Mouse (Mus musculus): ENCODE measurements around the gene Dnah1.

Gene Dnah1

GRCm38 (mm10) chr14:31317754-31318153 lies 5.9 kb downstream of the Dnah1 start:
- no peak for DNase-seq (ENCODE audit: low spot score)

- no peak for DNase-seq (ENCODE audit: low spot score)
Measured at GRCm38 (mm10) chr14:31316613-31317012, 7.1 kb downstream of the Dnah1 start.

DNA sequence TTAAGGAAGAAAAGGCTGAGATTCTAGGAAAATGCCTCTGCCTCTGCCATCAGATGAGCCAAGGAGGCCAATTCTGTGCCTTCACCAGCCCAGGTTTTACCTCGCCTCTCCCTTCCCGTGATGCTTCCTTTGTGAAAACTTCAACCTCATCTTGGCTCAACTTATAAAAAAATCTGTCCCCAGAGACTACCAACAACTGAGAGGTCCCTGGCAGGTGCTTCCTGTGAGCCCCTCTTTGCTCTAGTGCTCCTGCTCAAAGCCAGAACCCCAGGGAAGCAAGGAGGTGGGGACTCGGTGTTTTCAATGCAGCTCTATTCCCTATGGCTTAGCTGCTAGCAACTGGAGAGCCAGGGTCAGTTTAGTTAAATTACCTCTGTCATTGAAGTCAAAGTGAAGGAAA lies 10.5 kb downstream of the Dnah1 start:
- no peak for DNase-seq (ENCODE audit: low spot score)

GRCm38 (mm10) chr14:31285728-31286127 lies 38.0 kb downstream of the Dnah1 start:
- no peak for DNase-seq (ENCODE audit: low spot score)

DNA sequence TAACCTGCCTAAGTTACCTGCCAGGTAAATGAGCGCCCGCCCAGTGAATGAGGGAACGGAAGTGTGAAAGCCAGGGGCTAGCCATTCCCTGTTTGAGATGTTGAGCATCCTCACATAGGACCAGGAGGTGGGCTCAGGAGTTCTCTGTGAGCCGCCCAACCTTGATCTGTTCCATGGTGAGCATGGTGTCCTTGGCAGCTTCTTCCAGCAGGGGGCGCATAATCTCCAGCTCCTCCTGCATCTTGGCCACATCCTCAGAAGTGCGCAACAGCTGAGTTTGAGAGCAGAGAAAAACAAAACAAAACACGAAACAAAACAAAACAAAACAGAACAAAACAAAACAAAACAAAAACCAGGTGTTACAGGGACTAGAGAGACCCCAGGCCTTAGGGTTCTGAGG lies 51.5 kb downstream of the Dnah1 start:
- peak; percentile 59 for DNase-seq (ENCODE audit: low spot score)

GRCm38 (mm10) chr14:31271121-31271520 lies 52.6 kb downstream of the Dnah1 start:
- DNase-seq (ENCODE audit: low spot score) = no peak

- peak; percentile 12 for DNase-seq (ENCODE audit: low spot score)
Measured at GRCm38 (mm10) chr14:31269456-31270100, 54.1 kb downstream of the Dnah1 start.

- no peak for DNase-seq (ENCODE audit: low spot score)
Measured at GRCm38 (mm10) chr14:31268301-31269001, 55.2 kb downstream of the Dnah1 start.

DNA sequence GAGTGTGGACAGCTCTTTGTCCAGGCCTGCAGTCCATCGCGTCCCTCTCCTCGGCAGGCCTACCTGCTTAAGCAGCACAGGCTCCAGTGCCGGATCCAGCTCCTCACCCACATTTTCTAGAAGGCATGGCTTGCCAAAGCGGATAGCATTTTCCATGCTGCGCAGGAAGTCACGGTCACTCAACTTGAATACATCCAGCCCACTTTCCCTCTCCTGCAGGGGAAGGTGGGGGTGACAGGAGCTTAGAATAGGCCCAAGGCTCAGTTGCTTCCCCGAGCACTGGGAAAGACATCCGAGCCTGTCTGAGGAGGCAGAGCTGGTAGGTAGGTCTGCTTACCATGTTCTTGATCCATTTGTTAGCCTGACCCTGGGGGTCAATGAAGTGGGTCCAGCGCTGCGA lies 56.0 kb downstream of the Dnah1 start:
- DNase-seq (ENCODE audit: low spot score) = no peak

DNA sequence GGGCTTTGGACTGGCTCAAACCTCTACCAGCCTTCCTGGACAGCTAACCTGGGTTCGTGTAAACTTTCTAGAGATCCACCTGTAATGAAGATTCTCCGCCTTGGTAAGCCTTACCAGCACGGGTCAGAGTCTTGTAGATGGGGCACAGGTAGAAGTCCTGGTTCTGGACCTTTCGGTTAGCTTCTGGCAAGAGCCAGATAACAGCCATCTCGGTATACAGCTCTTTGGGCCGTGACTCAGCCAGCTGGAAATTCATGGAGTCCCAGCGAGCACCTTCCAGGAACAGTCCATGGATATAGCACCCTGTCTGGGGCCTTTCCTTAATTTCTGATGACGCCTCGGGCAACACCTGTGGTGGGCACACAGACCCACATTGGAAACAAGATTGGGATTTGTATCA lies 62.8 kb downstream of the Dnah1 start:
- no peak for DNase-seq (ENCODE audit: low spot score)

DNA sequence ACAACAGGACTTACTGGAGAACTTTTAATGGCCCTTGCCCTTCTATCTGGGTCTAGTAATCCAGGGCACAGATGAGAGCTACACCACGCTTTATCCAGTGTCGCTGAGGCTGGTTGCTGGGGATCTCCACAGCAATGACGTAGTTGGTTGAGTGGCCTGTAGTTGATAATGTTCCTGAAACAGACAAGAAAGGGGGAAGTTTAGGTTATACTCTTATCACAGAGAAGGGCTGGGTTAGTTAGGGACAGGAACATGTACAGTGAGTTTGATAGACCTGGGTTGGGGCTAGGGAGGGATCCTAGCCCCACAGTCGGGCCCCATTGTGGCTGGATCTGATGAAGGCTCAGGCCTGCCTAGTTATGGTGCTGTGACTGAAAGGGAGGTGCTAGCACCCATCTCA lies 63.3 kb downstream of the Dnah1 start:
- DNase-seq (ENCODE audit: low spot score) = no peak

- DNase-seq (ENCODE audit: low spot score) = no peak
Measured at GRCm38 (mm10) chr14:31258476-31259050, 65.1 kb downstream of the Dnah1 start.

GRCm38 (mm10) chr14:31252091-31252490 lies 71.6 kb downstream of the Dnah1 start:
- no peak for DNase-seq (ENCODE audit: low spot score)

DNA sequence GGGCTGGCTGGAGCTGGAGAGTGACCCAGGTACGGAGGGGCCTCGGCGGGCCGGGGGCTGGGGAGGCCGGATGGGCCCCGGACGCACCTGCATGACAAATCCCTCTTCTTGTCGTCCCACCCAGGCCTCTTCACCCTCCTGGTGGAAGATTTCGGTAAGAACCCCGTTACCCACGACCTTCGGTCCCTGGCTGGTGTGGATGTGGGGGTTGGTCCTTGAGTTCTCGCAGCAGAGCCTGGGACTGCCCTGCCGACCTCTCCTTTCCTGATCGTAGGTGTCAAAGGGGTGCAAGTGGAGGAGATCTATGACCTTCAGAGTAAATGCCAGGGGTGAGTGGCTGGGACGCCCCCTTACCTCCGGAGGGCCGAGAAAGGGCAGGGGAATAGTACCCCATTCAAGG lies 72.1 kb downstream of the Dnah1 start:
- no peak for DNase-seq (ENCODE audit: low spot score)

- peak; percentile 95 for DNase-seq (ENCODE audit: low spot score)
Measured at GRCm38 (mm10) chr14:31251084-31251604, 72.6 kb downstream of the Dnah1 start, which contains the start of the genes Phf7 and Bap1. TSS of gene Phf7 (minus strand) at chr14:31251317. TSS of gene Bap1 (plus strand) at chr14:31251450.

DNA sequence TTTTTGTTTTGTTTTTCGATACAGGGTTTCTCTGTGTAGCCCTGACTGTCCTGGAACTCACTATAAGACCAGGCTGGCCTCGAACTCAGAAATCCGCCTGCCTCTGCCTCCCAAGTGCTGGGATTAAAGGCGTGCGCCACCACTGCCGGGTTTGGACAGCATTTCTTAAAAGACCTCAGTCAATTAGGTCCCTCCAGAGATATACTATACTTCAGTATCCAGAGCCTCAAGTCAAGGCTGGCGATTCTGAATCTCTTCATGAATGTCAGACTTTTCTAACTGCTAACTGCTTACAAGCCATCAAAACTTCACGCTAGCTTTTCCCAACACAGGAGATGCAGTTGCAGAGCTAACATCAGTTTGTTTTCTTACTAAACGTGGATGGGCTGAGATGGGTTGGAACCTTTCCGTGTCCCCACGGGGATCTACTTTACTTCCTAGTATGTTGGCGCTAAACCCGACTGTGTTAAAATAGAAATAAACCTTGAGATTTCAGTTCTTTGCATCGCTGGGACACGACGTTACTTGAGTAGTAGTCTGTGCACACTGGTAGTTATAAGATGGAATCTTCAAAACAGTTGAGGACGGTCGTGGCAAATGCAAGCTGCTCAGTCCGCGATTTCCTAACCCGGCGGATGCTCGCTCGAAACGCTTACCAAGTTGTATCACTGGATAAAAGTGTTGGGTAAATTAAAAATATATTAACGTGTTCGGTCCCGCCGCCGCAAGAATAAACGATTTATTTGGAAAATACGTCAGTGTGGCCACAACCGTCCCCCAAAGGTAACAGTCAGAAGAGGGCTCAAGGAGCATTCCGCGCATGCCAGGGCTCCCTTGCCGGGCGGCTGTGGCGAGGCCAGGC lies 73.2 kb downstream of the Dnah1 start:
- no peak for DNase-seq (ENCODE audit: low spot score)

DNA sequence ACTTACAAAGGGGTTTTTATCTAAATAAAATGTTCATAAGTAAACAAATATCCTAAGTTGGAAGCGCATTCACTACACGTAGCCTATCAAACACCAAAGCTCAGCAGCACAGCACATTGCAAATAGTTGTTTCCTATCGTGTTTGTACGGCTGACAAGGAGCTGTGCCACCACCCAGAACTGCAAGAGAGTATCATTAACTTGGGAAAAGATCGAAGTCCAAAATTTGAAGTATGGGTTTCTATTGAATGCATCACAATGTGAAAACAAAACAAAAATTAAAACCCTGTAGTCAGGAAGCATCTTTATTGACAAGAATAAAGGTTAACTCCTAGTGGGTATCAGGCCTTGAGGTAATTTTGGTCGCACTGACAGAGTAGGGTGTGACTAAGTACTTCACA lies 75.3 kb downstream of the Dnah1 start:
- DNase-seq (ENCODE audit: low spot score) = no peak

DNA sequence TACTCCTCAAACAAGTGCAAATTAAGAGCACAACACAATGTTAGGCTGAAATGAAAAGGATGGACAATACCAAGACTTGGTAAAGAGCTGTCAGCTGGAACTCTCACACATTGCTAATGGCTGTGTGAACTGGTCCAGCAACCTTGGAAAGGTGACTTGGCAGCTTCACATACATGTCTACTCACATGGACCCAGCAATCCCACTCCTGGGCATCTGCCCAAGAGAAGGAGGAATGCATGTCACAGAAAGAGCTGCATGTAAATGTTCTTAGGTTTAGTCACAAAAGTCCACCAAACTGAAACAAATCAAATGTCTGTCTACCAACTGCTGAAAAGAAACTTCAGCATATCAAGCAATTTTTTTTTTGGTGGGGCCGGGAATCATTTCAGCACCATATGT lies 77.8 kb downstream of the Dnah1 start:
- no peak for DNase-seq (ENCODE audit: low spot score)

- DNase-seq (ENCODE audit: low spot score) = no peak
Measured at GRCm38 (mm10) chr14:31244777-31245176, 78.9 kb downstream of the Dnah1 start.

DNA sequence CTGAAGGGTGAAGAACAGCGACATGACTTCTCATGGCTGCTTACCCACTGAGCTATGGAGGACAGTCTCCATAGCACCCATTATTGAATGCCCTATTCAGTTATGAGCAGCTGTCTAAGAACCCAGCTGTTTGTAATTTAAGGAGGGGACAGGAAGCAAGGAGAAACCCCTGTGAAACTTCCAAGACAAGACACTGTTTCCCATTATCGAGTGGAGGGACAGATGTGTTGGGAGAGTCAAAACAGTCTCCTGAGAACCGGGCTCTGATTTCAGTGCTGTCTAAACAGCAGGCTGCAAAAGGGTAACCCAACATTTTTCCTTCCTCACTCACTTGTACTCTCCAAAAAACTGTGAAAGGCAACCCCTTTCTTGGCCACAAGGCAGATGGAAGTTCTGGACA lies 83.2 kb downstream of the Dnah1 start:
- DNase-seq (ENCODE audit: low spot score) = no peak

- DNase-seq (ENCODE audit: low spot score) = no peak
Measured at GRCm38 (mm10) chr14:31237101-31237882, 86.4 kb downstream of the Dnah1 start.

Data from ovary, postnatal 10 days (tissue).